Mouse (Mus musculus): ENCODE measurements around the gene Dock7.

Dock7 gene

DNA sequence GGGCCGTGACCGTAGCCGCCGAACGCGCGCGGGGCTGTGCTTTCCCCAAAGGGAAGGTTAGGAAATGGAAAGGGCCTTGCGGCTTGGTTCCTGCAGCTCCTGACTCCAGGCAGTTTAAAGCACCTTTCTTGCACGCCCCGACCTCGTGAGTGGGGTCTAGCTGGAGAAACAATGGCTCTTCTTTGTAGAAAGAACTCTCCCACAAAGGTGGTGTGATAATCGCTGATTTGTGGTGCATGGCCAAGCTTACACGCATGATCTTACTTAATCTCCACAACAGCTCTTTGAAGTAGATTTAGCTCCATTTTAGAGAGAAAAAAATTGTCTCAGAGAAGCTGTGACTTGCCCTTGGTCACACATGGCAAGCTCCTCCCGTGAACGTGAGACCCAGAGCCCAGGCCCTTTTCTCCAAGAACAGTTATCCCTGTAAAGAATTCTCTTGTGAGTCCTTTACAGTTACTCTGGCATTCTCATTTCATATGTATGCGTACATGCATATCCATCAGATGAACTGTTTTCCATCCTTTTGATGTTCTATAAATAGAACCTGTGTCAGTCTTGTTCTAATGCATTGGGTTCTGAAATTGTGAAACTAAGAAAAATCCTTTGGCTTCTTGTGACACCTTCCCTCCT lies 524 bp upstream of the Dock7 start:
- no peak for DNase-seq (ENCODE audit: low read depth, low spot score)

DNA sequence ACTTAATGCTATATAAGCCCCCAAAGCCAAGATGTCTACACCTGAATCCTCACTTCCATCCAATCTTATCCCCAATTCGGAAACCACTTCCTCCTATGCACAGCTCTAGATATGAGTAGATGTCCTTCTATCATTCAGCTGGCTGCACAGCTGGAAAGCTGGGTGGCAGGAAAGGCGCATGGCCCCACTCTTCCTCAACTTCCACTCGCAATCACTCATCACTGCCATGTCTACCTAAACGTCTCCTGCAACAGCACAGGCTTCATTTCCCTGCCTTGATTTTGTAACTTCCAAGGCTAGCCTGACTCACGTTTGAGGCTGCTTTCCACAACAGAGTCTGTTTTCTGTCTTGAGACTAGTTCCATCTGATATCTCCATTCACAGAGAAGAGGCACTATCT lies 1.7 kb downstream of the Dock7 start:
- no peak for DNase-seq (ENCODE audit: low read depth, low spot score)

DNA sequence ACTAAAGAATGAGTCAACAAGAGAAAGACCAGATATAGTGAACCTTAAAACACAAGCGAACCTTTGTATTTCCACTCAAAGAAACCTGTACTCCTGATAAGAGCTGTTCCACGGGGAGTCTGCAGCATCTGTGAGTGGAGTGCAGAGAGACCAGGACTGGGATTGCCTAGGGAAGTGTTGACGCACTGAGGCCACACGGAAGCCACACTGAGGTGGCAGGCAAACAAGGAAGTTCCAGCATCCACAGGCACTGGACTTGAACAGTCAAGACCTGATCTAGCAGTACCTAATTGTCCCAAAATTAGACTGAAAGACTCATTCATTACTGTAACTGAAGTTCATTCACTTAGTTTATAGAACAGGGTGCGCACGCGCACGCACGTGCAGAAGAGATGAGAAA lies 4.9 kb downstream of the Dock7 start:
- DNase-seq (ENCODE audit: low read depth, low spot score): no peak

DNA sequence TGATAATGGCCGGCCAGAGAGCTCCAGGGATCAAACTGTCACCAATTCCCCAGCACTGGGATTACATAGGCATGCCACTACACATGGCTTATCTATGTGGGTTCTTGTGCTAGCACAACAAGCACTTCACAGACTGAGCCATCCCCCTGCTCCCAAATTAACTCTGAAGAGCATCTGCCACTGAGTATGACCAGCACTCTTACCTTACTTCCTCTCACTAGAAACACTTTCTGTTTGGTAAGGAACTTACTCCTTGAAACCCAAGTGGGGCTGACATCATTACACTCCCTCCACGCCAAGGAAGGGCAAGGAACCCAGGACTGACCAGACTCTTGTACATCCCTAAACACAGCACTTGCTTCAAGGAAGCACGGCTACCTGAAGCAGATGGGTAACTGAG lies 9.0 kb downstream of the Dock7 start:
- no peak for DNase-seq (ENCODE audit: low read depth, low spot score)

GRCm38 (mm10) chr4:99108817-99109216 lies 11.9 kb downstream of the Dock7 start:
- DNase-seq (ENCODE audit: low read depth, low spot score): no peak

- no peak for DNase-seq (ENCODE audit: low read depth, low spot score)
These were observed 17.9 kb downstream of the Dock7 start for GRCm38 (mm10) chr4:99102846-99103245.

- no peak for DNase-seq (ENCODE audit: low read depth, low spot score)
These were observed 20.0 kb downstream of the Dock7 start for GRCm38 (mm10) chr4:99100724-99101123.

DNA sequence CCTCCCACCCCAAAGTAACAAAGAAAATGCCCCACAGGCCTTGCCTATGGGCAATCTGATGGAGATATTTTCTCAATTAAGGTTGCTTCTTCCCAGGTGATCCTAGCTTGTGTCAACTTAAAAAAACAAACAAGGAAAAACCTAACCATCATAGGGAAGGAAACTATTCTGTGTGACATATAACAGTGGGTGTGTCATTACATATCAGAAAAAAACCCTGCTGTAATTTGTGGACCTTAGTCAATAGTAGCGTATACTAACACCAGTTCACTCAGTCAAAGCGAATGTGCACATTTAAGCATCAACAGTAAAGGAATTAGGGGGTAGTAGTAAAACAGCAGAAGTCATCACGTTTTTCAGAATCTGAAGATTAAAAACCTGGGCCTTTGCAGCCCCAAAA lies 28.9 kb downstream of the Dock7 start:
- no peak for DNase-seq (ENCODE audit: low read depth, low spot score)

DNA sequence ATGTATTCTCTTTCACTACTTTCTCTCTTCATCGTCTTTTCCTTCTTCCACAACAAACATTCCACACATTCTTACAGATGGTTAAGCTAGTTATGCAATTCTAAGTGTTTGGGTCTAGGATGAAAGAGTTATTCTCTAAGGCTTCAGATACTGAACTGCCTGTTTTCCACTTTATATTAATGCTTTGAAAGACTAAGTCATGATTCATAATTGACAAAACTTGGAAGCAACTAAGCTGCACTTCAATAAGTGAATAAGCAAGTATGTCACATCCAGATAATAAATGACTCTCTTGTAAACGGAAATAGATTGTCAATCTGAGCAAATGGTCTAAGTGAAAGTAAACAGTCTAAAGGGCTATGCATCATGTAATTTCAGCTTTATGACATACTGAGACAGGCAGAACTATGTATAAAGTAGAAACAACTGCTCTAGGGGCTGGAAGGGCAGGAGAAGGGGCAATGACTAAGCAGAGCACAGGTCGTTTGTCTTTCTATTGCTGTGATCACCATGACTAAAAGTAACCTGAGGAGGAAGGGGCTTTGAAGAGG lies 29.5 kb downstream of the Dock7 start:
- no peak for DNase-seq (ENCODE audit: low read depth, low spot score)

DNA sequence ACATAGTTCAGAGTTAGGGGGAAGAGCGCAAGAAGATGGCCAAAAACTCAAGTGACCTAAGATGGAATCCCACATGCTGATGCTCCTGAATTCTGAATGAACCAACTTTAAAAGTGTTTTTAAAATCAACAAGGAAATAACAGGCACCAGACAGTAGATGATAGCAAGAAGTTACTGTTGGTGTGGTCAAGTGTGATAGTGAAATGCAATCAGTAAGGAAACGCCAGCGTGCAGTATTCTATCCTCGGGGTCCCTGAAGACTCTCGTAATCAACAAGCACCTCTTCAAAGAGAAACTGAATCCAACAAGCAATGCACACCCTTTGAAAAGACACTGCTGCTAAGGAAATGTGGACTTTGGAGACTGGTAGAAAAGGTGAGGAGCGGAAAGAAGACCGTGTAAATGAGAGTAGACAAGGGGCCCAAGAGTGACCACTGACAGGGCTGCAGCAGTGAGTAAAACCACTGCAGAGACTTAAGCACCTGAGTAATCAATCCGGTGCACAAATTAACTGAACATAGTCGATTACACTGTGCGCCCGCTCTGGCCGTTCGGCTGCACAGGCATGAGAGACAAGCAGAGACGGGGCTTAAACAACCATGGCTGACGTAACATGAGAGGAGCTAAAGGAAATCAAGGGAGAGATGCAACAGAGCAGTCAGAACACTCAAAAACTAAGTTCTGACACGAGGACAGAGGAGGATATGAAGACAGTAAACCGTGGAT lies 32.8 kb downstream of the Dock7 start:
- no peak for DNase-seq (ENCODE audit: low read depth, low spot score)

DNA sequence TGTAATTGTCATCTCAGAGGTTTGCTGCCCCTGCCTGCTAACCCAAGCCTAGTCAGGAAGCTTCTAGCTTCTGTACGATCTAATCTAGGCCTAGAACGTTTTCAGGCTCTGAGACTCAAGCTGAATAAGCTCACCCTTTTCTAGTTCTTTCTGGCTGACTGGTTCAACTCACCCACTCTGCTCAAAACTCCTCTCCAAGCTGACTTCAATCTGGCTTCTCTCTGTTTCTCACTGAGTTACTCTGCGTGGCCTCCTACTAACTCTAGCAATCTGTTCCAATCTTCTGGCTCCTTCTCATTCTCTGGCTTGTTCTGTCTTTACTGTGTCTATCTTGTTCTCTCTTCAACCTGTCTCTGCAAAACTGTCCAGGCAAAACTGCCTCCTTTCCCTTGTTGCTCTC lies 36.9 kb downstream of the Dock7 start:
- DNase-seq (ENCODE audit: low read depth, low spot score): no peak

GRCm38 (mm10) chr4:99081169-99081568 lies 39.5 kb downstream of the Dock7 start:
- no peak for DNase-seq (ENCODE audit: low read depth, low spot score)

- no peak for DNase-seq (ENCODE audit: low read depth, low spot score)
These were observed 42.7 kb downstream of the Dock7 start for GRCm38 (mm10) chr4:99078005-99078404.

GRCm38 (mm10) chr4:99068806-99069205 lies 51.9 kb downstream of the Dock7 start:
- DNase-seq (ENCODE audit: low read depth, low spot score): no peak

DNA sequence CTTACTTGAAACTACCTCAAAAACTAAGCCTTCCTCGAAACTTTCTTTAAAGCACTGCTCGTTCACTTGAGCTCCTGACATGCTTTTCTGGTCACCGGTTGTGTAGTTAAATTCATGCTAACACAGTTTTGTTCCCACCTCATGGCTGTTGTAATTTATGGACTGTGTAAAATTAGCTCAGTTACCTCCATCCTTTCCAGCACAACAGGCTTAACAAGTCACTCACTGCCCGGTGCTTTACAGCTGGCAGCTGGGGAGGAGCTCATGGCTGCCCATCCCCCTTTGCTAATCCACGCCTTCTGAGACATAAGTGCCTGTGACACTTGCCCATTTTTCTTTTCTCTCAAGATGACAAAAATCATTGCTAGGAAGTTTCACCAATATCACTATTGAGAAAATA lies 56.2 kb downstream of the Dock7 start:
- no peak for DNase-seq (ENCODE audit: low read depth, low spot score)

GRCm38 (mm10) chr4:99048581-99048980 lies 72.1 kb downstream of the Dock7 start:
- no peak for DNase-seq (ENCODE audit: low read depth, low spot score)

- DNase-seq (ENCODE audit: low read depth, low spot score): no peak
These were observed 74.2 kb downstream of the Dock7 start for GRCm38 (mm10) chr4:99046471-99046870.

DNA sequence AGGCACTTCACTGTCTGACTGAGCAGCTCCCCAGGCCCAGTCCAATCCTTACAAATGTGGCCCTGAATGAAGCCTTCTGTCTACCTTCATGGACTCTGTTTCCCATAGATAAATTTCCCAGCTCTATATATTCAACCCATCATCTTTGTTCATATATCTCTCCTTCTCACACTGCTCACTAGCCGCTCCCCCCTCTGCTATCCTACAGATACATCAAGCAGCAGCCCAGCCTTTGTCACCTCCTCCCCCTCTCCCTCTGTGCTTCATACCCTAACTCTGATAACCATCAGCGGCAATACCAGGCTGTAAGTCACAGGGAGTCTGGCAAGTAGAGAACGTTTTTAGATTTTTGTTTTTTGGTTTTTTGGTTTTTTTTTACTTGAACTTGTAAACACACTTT lies 75.9 kb downstream of the Dock7 start:
- no peak for DNase-seq (ENCODE audit: low read depth, low spot score)

- DNase-seq (ENCODE audit: low read depth, low spot score): no peak
These were observed 87.8 kb downstream of the Dock7 start for GRCm38 (mm10) chr4:99032921-99033320.

- DNase-seq (ENCODE audit: low read depth, low spot score): no peak
These were observed 90.0 kb downstream of the Dock7 start, which contains the start of gene Angptl3 for GRCm38 (mm10) chr4:99030686-99031085. Angptl3 (plus strand) TSS chr4:99030954.

- no peak for DNase-seq (ENCODE audit: low read depth, low spot score)
These were observed 92.3 kb downstream of the Dock7 start for GRCm38 (mm10) chr4:99028377-99028776.

DNA sequence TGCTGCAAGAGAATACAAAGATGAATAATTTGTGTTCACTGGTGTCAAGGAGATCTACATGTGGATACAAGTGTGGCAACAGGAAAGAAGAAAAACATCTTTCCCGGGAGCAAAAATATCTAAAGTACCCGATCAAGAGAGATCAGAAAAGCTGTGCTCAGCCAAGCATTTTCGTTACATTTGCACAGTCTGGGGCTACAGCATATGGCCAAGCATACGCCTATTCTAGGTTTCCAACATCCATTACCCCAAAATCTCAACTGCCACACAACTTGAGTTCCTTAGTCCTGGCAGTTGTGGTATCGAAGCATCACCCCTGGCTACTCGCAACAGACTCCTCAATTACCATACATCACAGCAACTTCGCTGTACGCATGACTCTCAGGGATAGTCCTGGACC lies 98.5 kb downstream of the Dock7 start:
- no peak for DNase-seq (ENCODE audit: low read depth, low spot score)

DNA sequence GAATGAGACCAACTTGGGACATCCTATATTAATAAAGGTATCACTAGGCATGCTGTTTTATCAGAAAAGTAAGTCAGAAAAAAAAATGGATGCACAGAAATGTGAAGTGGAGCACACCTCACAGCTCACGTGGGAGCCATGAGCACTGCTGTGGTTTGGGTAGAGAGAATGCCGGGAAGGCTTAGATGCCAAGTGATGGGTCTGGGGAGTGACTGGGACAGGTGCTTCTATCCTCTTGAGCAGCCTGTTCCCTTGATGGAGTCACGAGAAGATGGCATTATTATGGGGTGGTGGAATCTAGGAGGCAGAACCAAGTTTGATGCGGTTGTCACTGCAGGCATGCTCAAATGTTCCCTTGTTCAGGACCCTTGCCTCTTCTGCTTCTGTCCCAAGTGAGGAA lies 109.7 kb downstream of the Dock7 start:
- no peak for DNase-seq (ENCODE audit: low read depth, low spot score)

All from CD4-positive helper T cell, adult 2 months (primary cell).